Mouse (Mus musculus) CD4-positive helper T cell, adult 2 months (primary cell): ENCODE data around the gene Irf2.

Source experiments
- DNase-seq: peaks from one replicate; pipeline ENCODE4 v3.0.0-alpha.2; 2012; ENCODE audit warnings: low read depth, missing footprints, low spot score

The Irf2 gene

DNA sequence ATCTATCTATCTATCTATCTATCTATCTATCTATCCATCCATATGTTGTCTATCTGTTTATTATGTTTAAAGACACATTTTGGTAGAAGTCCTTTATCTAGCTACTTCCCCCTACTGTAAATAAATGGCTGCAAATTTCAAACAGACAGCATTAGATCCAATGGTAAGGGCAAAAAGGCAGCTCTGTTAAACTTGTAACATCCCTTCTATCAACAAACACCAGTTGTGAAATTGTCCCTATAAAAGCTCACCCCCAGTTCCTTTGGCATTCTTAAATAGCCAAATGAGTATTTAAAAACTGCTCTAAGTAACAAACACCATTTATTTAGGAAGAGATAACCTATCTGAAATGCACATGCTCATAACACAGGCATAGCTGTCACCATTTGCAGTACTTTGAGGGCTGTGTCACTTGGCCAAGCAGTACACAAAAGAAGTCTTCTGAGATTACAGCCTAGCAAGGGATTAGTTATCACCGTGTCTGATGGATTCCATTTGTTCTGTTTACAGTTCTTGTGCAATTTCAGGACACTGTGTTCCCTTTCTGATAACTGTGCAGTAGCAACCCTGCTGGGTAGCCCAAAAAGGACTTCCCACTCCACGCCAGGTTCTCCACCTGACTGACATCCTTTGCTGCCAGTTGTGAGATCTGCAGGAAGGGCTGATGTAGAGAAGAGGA is 136.2 kb downstream of the Irf2 start:
- DNase-seq: no peak

DNA sequence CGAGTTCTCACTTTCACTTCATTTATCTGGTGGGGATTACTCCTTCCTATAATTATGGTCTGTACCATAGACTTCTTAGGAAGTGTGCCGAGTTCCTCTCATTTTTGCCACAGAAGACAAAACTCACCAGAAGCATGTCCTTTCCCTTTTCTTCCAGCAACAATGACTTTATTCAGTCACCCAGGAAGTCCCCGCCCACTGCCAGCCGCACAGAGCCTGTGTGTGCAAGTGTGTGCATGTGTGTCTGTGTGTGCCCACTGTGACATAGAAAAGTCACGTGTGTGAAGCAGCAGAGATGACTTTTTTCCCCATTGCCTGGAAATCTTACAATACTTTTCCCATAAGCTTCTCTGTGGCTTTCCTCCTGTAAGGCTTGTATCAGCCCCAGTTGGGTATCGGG is 141.8 kb downstream of the Irf2 start:
- DNase-seq: peak; percentile 28

GRCm38 (mm10) chr8:46881755-46882419 is 142.4 kb downstream of the Irf2 start:
- no peak for DNase-seq

- no peak for DNase-seq
These were observed 143.2 kb downstream of the Irf2 start for GRCm38 (mm10) chr8:46882743-46883142.

DNA sequence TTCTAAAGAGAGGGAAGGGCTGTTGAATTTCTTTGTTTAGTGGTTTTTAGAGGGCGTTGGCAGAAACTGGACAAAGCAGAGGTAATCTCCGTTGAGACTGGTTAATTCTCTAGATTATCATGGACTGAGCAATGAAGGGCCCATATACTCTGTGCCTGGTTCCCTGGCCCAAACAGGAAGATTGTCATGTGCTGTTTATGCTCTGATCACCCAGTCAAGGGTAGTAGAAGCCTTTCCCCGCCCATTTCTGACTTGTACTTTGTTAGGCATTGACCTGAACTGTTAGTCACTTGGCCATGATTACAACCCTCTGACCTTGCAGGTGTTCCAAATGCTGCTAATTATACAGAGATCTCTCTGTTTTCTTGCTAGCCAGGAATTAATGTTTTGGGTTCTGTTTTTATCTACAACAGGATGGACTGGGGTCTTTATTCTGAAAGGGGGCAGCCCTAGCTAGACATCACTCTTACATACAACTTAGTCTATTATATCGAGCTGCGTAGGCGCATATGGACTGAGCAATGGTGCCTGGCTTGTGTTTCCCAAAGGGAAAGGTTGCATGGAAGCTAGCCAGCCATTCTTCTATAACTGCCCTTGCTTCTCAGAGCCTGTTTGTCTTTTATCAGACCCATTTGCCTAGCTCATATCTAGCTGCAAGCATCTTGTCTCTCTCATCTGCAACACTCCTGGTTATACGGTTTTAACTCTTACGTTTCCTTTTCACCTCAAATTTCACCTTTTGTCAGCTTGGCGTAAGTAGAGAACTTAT is 143.9 kb downstream of the Irf2 start:
- DNase-seq: no peak

DNA sequence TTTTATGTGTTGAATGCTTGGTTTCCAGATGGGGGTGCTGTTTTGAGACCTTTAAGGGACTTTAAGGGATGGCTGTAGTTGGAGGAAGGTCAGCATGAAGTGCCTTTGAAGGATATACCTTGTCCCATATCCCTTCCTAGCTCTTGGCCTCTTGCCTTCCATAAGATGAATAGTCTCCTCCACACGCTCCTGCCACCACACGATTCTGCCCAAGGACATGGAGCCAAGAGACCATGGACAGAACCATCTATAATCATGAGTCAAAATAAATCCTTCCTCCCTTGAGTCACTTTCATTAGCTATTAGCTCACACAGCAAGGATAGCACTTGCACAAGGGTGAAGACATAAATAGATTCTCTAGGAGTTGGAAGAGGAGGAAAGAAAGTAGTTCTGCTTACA is 146.3 kb downstream of the Irf2 start:
- no peak for DNase-seq

DNA sequence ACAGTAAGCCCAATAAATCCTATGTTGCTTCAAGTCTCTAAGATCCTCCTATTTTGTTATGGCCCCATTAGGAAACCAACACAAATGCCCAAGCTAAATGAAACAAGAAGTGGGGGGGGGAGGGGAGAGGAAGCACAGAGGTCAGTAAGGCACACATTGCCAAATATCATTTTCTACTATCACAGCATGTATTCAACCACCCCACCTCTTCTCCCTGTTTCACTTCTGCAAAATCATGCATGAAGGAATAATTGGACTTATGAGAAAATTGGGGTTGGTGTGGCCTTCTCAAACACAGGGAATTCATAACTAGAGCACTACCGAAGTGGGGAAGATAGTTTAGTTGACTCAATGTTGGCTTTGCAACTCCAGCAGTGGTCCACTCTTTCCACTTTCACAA is 146.7 kb downstream of the Irf2 start:
- DNase-seq: no peak

GRCm38 (mm10) chr8:46887396-46887795 is 147.9 kb downstream of the Irf2 start:
- no peak for DNase-seq

DNA sequence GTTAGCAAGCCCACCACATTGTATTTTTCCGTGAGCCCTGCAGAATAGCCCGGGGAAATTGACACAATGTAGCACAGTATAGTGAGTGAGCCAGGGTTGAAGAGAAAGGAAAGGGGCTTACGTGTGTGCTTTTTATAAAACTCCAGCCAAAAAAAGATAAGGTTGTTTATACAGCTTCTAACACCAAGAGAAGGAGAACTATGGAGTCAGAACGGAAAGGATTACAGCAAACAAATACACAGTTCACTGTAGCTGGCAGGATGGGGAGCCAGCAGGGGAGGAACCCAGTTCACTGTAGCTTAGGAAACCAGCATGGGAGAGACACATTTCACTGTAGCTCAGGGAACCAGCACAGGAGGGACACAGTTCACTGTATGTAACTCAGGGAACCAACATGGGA is 149.0 kb downstream of the Irf2 start:
- no peak for DNase-seq

GRCm38 (mm10) chr8:46890241-46890640 is 150.7 kb downstream of the Irf2 start:
- no peak for DNase-seq

DNA sequence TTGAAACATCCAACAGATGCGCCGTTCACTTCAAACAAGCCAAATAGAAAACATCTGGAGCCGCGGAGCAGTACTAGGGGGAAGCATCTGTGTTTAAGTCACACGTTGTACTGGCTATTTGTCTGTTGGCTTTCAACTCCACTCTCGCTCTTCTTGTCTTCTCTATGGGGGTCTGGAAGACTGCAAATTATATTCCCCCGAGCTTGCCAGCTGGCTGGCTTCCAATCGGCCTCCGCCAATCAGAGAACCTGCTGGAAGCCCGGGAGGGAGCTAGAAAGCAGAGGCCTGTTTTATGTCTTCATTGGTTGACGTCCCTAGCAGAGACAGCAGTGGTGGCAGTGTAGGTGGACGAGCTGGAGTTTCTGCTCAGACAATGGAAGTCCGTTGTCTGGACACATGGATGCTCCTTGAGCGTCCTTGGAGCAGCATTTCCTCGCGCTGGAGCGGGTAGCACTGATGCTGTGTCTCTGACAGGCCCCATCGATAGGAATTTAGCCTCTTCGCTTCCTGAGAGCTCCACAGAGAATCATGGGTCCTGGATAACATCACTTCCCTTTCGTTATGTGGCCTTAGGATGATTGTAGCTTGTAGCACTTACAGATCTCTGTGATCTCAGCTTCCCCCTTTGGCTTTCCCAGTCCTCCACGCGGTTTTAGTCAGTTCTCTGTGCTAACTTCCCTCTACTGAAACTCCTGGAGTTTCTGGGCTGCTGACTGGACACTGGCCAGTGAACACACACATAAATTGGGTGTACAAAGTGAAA is 153.2 kb downstream of the Irf2 start:
- DNase-seq: no peak

- no peak for DNase-seq
These were observed 154.9 kb downstream of the Irf2 start for GRCm38 (mm10) chr8:46894385-46894784.

DNA sequence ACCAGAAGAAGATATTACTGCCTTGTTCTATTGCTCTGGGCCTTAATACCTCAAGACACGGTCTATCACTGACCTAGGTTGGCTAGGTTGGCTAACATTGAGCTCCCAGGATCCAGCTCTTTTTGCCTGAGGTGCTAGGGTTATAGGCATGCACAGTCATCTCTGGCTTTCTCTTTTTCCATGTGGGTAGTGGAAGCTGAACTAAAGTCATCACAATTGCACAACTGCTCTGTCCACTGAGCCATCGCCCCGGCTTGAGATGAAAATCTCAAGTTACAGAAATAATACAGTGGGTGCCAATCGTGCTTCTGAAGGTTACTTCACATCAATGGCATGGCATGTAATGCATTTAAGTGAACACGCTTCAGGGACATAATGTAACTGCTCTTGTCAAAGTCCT is 156.5 kb downstream of the Irf2 start:
- DNase-seq: no peak

- DNase-seq: no peak
These were observed 157.2 kb downstream of the Irf2 start for GRCm38 (mm10) chr8:46896704-46897103.
